Mouse (Mus musculus): ENCODE measurements around the gene Nos1ap. TPM values are rescaled to one million over a fixed set of nuclear protein-coding genes. Genes with fewer than 3 reads are reported as not detected.

Nos1ap gene
- polyA plus RNA-seq, 1 experiment, result 0.14 TPM

- H3K4me3 ChIP-seq (ENCODE audit: insufficient read depth, poor library complexity, severe bottlenecking), result no peak overlapping the region
Observed at GRCm38 (mm10) chr1:170546297-170546696, 43.4 kb downstream of the Nos1ap start.

GRCm38 (mm10) chr1:170545286-170545685 is 44.4 kb downstream of the Nos1ap start:
- no peak overlapping the region for H3ac ChIP-seq (ENCODE audit: control insufficient read depth, insufficient read length, low read depth)
- H3K79me3 ChIP-seq (ENCODE audit: low read depth), result no peaks in the 10 kb centered on the region
- no peaks in the 10 kb centered on the region for H3K79me2 ChIP-seq (ENCODE audit: control insufficient read depth, insufficient read depth)
- H3K4me3 ChIP-seq (ENCODE audit: insufficient read depth, poor library complexity, severe bottlenecking), result no peak overlapping the region
- H3K36me3 ChIP-seq (ENCODE audit: control insufficient read depth, insufficient read depth), result no peaks in the 10 kb centered on the region
- peaks cover 11% of the 10 kb centered on the region for H3K27me3 ChIP-seq (ENCODE audit: control insufficient read depth, insufficient read depth, insufficient read length)
- TF ChIP-seq MAX (IDR thresholded peaks at IDR 0.05) (no peak), MYOD1 (IDR thresholded peaks at IDR 0.05; ENCODE audit: control insufficient read depth, insufficient read length, low read depth) (no peak), MYOG (IDR thresholded peaks at IDR 0.05; ENCODE audit: control insufficient read depth, extremely low read depth, insufficient read length) (no peak), CEBPB (IDR thresholded peaks at IDR 0.05; ENCODE audit: low read depth) (no peak), USF1 (IDR thresholded peaks at IDR 0.05; ENCODE audit: low read depth) (no peak), FOSL1 (IDR thresholded peaks at IDR 0.05; ENCODE audit: insufficient read depth, low read length, poor library complexity, severe bottlenecking) (no peak), CTCF (IDR thresholded peaks at IDR 0.05; ENCODE audit: control insufficient read depth, insufficient read depth, insufficient read length) (no peak)

More at GRCm38 (mm10) chr1:170546297-170546696, 43.4 kb downstream of the Nos1ap start:
- TF ChIP-seq MYOG (IDR thresholded peaks at IDR 0.05; ENCODE audit: control insufficient read depth, extremely low read depth, insufficient read length) (no peak), CTCF (IDR thresholded peaks at IDR 0.05; ENCODE audit: control insufficient read depth, insufficient read depth, insufficient read length) (no peak), USF1 (IDR thresholded peaks at IDR 0.05; ENCODE audit: low read depth) (no peak), MAX (IDR thresholded peaks at IDR 0.05) (no peak), FOSL1 (IDR thresholded peaks at IDR 0.05; ENCODE audit: insufficient read depth, low read length, poor library complexity, severe bottlenecking) (no peak), CEBPB (IDR thresholded peaks at IDR 0.05; ENCODE audit: low read depth) (no peak), MYOD1 (IDR thresholded peaks at IDR 0.05; ENCODE audit: control insufficient read depth, insufficient read length, low read depth) (no peak)
- Histone ChIP-seq H3K27me3 (ENCODE audit: control insufficient read depth, insufficient read depth, insufficient read length) (peaks cover 11% of the 10 kb centered on the region), H3K79me2 (ENCODE audit: control insufficient read depth, insufficient read depth) (no peaks in the 10 kb centered on the region), H3ac (ENCODE audit: control insufficient read depth, insufficient read length, low read depth) (no peak overlapping the region), H3K36me3 (ENCODE audit: control insufficient read depth, insufficient read depth) (no peaks in the 10 kb centered on the region), H3K79me3 (ENCODE audit: low read depth) (no peaks in the 10 kb centered on the region)

- Histone ChIP-seq H3K36me3 (ENCODE audit: control insufficient read depth, insufficient read depth) (no peaks in the 10 kb centered on the region), H3K79me2 (ENCODE audit: control insufficient read depth, insufficient read depth) (no peaks in the 10 kb centered on the region), H3K27me3 (ENCODE audit: control insufficient read depth, insufficient read depth, insufficient read length) (peaks cover 35% of the 10 kb centered on the region), H3K4me3 (ENCODE audit: insufficient read depth, poor library complexity, severe bottlenecking) (no peak overlapping the region), H3K79me3 (ENCODE audit: low read depth) (no peaks in the 10 kb centered on the region), H3ac (ENCODE audit: control insufficient read depth, insufficient read length, low read depth) (no peak overlapping the region)
- TF ChIP-seq CEBPB (IDR thresholded peaks at IDR 0.05; ENCODE audit: low read depth) (no peak), MYOG (IDR thresholded peaks at IDR 0.05; ENCODE audit: control insufficient read depth, extremely low read depth, insufficient read length) (no peak), FOSL1 (IDR thresholded peaks at IDR 0.05; ENCODE audit: insufficient read depth, low read length, poor library complexity, severe bottlenecking) (peak; percentile 66), USF1 (IDR thresholded peaks at IDR 0.05; ENCODE audit: low read depth) (no peak), MAX (IDR thresholded peaks at IDR 0.05) (no peak), MYOD1 (IDR thresholded peaks at IDR 0.05; ENCODE audit: control insufficient read depth, insufficient read length, low read depth) (peak; percentile 7), CTCF (IDR thresholded peaks at IDR 0.05; ENCODE audit: control insufficient read depth, insufficient read depth, insufficient read length) (no peak)
Observed at GRCm38 (mm10) chr1:170539507-170539906, 50.2 kb downstream of the Nos1ap start.

- no peak for TF ChIP-seq CTCF (IDR thresholded peaks at IDR 0.05; ENCODE audit: control insufficient read depth, insufficient read depth, insufficient read length)
- no peak for TF ChIP-seq MYOG (IDR thresholded peaks at IDR 0.05; ENCODE audit: control insufficient read depth, extremely low read depth, insufficient read length)
- no peak for TF ChIP-seq MAX (IDR thresholded peaks at IDR 0.05)
- no peak for TF ChIP-seq MYOD1 (IDR thresholded peaks at IDR 0.05; ENCODE audit: control insufficient read depth, insufficient read length, low read depth)
- no peak for TF ChIP-seq USF1 (IDR thresholded peaks at IDR 0.05; ENCODE audit: low read depth)
- H3K4me3 ChIP-seq (ENCODE audit: insufficient read depth, poor library complexity, severe bottlenecking), result no peak overlapping the region
- no peaks in the 10 kb centered on the region for H3K79me3 ChIP-seq (ENCODE audit: low read depth)
Observed at GRCm38 (mm10) chr1:170538481-170539061, 51.1 kb downstream of the Nos1ap start.

GRCm38 (mm10) chr1:170536344-170536743 is 53.3 kb downstream of the Nos1ap start:
- peaks cover 42% of the 10 kb centered on the region for H3K27me3 ChIP-seq (ENCODE audit: control insufficient read depth, insufficient read depth, insufficient read length)
- TF ChIP-seq MAX (IDR thresholded peaks at IDR 0.05) (no peak), CEBPB (IDR thresholded peaks at IDR 0.05; ENCODE audit: low read depth) (no peak), MYOG (IDR thresholded peaks at IDR 0.05; ENCODE audit: control insufficient read depth, extremely low read depth, insufficient read length) (no peak), USF1 (IDR thresholded peaks at IDR 0.05; ENCODE audit: low read depth) (no peak), CTCF (IDR thresholded peaks at IDR 0.05; ENCODE audit: control insufficient read depth, insufficient read depth, insufficient read length) (no peak), FOSL1 (IDR thresholded peaks at IDR 0.05; ENCODE audit: insufficient read depth, low read length, poor library complexity, severe bottlenecking) (no peak), MYOD1 (IDR thresholded peaks at IDR 0.05; ENCODE audit: control insufficient read depth, insufficient read length, low read depth) (no peak)
- H3K4me3 ChIP-seq (ENCODE audit: insufficient read depth, poor library complexity, severe bottlenecking), result no peak overlapping the region
- no peaks in the 10 kb centered on the region for H3K36me3 ChIP-seq (ENCODE audit: control insufficient read depth, insufficient read depth)
- no peaks in the 10 kb centered on the region for H3K79me2 ChIP-seq (ENCODE audit: control insufficient read depth, insufficient read depth)
- no peaks in the 10 kb centered on the region for H3K79me3 ChIP-seq (ENCODE audit: low read depth)
- H3ac ChIP-seq (ENCODE audit: control insufficient read depth, insufficient read length, low read depth), result no peak overlapping the region

More at GRCm38 (mm10) chr1:170538481-170539061, 51.1 kb downstream of the Nos1ap start:
- Histone ChIP-seq H3K36me3 (ENCODE audit: control insufficient read depth, insufficient read depth) (no peaks in the 10 kb centered on the region), H3K27me3 (ENCODE audit: control insufficient read depth, insufficient read depth, insufficient read length) (peaks cover 38% of the 10 kb centered on the region), H3K79me2 (ENCODE audit: control insufficient read depth, insufficient read depth) (no peaks in the 10 kb centered on the region), H3ac (ENCODE audit: control insufficient read depth, insufficient read length, low read depth) (no peak overlapping the region)

Measured in C2C12 (cell line).